Mouse (Mus musculus) hindbrain, postnatal 0 days (tissue): Measurements from ENCODE around the gene Kcnk15. TPM values are rescaled to one million over a fixed set of nuclear protein-coding genes. Genes with fewer than 3 reads are reported as not detected.

Experiments
- ATAC-seq: fragments of 200-750 bp; cut with Nextera tagmentation; 2 replicates; pipeline ENCODE4 v1.8.0; 2017; ENCODE audit warnings: mild to moderate bottlenecking, moderate TSS enrichment, moderate library complexity
- DNase-seq: peaks from one replicate; pipeline ENCODE4 v3.0.0-alpha.2; 2015; ENCODE audit warnings: low spot score
- H3K27ac ChIP-seq: fragments of 300-500 bp; sonication (generic); 2 replicates; pipeline ENCODE4 v1.5.1; 2014; ENCODE audit warnings: mild to moderate bottlenecking
- H3K27me3 ChIP-seq: fragments of 300-500 bp; sonication (generic); 2 replicates; pipeline ENCODE4 v1.6.1; 2014; ENCODE audit warnings: low read length, mixed read lengths; ENCODE audit not compliant: insufficient read depth
- H3K36me3 ChIP-seq: fragments of 300-500 bp; sonication (generic); 2 replicates; pipeline ENCODE4 v1.6.1; 2014; ENCODE audit warnings: low read length, mixed read lengths; ENCODE audit not compliant: insufficient read depth
- H3K4me1 ChIP-seq: fragments of 300-500 bp; sonication (generic); 2 replicates; pipeline ENCODE4 v1.6.1; 2014; ENCODE audit warnings: antibody characterized with exemption, low read length, mixed read lengths; ENCODE audit not compliant: insufficient read depth
- H3K4me2 ChIP-seq: fragments of 300-500 bp; sonication (generic); 2 replicates; pipeline ENCODE4 v1.6.1; 2014; ENCODE audit warnings: low read depth, mild to moderate bottlenecking, low read length, moderate library complexity, mixed read lengths
- H3K4me3 ChIP-seq: fragments of 300-500 bp; sonication (generic); 2 replicates; pipeline ENCODE4 v1.5.1; 2014; ENCODE audit warnings: low read length
- H3K9ac ChIP-seq: fragments of 300-500 bp; sonication (generic); replicated peaks from 2 replicates; pipeline ENCODE4 v1.6.1; 2014; ENCODE audit warnings: mild to moderate bottlenecking, low read length, moderate library complexity, mixed read lengths
- H3K9me3 ChIP-seq: fragments of 300-500 bp; sonication (generic); 2 replicates; pipeline ENCODE4 v1.6.1; 2016; ENCODE audit warnings: low read length, mixed read lengths
- CTCF ChIP-seq: IDR thresholded peaks from 2 replicates; pipeline ENCODE4 v1.5.1; 2016; ENCODE audit warnings: antibody characterized with exemption, control low read depth, low read depth
- WGBS: fragments of 180-500 bp; shearing (Covaris S2); extraction: QIAGEN DNeasy Blood & Tissue Kit; methylation state at CpG from one replicate; pipeline ENCODE4 v1.1.7; 2014; 5-methylcytosine and 5-hydroxymethylcytosine counted together
- polyA plus RNA-seq: library from polyadenylated mRNA; unstranded; fragments of >200 nt; fragmentation: Nextera tagmentation; extraction: Ambion mirVana; gene quantifications from 2 replicates; pipeline ENCODE4 v1.2.1, GENCODE M21; 2015
- total RNA-seq: library from RNA; depleted of rRNA; stranded (reverse); fragments of >200 nt; gene quantifications from 2 replicates; pipeline ENCODE4 v1.2.3, GENCODE M21; 2014; rRNA removed

Kcnk15 gene
- total and polyA plus RNA-seq, 2 experiments from 2014 or later = 0.40 to 0.58 TPM

DNA sequence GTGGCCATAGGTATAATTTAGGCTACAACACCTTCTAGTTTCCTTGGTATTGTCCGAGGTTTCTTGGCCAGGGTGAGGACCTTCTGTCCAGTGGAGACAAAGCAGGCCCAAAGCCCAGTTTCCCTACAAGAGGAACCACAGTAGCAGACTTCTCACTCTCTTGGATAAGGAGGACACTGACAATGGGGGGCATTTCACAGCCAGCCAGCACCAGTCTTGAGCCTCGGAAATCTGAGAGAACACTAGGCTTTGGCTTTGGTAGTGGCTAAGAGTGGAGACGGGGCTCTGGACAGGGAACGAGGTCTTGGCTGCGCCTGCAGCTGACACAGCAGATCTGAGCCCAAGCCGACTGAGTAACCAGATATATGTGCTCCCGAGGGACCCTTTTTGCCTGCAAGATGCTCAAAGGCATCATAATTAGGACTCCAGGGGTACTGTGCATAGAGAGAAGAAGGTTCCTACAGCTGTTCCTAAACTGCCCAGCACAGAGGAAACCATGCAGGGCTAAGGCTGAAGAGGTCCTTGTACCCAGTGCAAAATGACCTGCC, 44.6 kb downstream of the Kcnk15 start:
- Histone ChIP-seq H3K4me2 (no peak overlapping the region), H3K27me3 (no peaks in the 10 kb centered on the region), H3K36me3 (no peaks in the 10 kb centered on the region), H3K4me1 (peaks cover 5% of the 10 kb centered on the region; the same call in 1 of the 2 replicates), H3K9me3 (no peaks in the 10 kb centered on the region), H3K27ac (no peak overlapping the region), H3K4me3 (no peak overlapping the region), H3K9ac (no peak overlapping the region)
- no peak for TF ChIP-seq CTCF
- WGBS = 62% methylated on average over 7 of the region's 7 CpGs
- ATAC-seq (no peak), DNase-seq (no peak)

DNA sequence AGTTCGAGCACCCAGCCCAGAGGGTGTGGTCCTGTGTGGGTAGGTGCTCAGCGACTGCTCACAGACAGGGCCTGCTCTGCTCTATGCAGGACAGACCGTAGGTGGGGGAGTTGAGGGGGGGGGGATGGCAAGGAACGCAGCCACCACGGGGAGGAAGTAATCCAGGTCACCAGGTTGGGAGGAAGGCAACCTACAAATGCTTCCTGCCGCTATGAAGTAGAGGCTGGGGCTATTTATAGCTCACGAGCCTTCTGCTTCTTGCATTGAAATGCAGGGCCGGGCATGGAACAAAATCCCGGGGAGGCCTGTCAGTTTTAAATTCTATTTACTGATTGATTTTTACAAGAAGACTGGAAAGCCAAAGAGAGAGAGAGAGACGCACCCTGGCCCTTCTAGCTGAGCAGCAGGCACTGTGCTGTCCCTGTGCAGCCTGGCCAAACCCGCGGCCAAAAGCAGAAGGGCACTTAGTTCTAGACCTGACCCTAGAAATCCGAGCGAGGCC, 46.5 kb downstream of the Kcnk15 start:
- no peaks in the 10 kb centered on the region for H3K36me3 ChIP-seq
- no peaks in the 10 kb centered on the region for H3K27me3 ChIP-seq
- H3K4me2 ChIP-seq = no peak overlapping the region
- no peak for TF ChIP-seq CTCF
- peaks cover 5% of the 10 kb centered on the region; the same call in 1 of the 2 replicates for H3K4me1 ChIP-seq
- no peak overlapping the region for H3K4me3 ChIP-seq
- peak overlapping the region; percentile 16 for H3K27ac ChIP-seq
- H3K9ac ChIP-seq = no peak overlapping the region
- 46% methylated on average over 14 of the region's 14 CpGs for WGBS
- ATAC-seq = peak; percentile 31; the same call in 1 of the 2 replicates
- peak; percentile 54 for DNase-seq
- H3K9me3 ChIP-seq = no peaks in the 10 kb centered on the region

DNA sequence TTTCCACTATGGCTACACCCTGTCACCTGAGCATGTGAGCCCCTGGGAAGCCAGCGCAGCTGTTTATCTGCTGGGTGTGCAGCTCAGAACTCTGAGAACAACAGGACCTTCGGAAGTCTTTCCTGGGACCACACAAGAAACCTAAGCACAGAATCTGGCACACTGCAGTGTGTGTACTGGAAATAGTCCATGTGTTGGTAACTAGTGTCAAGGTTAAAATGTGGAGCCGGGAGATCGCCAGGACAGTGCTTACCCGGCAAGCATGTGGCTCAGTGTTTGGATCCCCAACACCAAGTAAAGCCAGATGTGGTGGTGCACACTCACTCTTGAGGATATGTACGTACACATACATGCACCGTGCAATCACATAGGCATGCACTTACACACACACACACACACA, 47.6 kb downstream of the Kcnk15 start:
- H3K27ac ChIP-seq = no peak overlapping the region
- no peaks in the 10 kb centered on the region for H3K27me3 ChIP-seq
- TF ChIP-seq CTCF = no peak
- DNase-seq (no peak), ATAC-seq (no peak)
- H3K9ac ChIP-seq = no peak overlapping the region
- H3K9me3 ChIP-seq = no peaks in the 10 kb centered on the region
- H3K4me2 ChIP-seq = no peak overlapping the region
- 85% methylated on average over 7 of the region's 7 CpGs for WGBS
- no peaks in the 10 kb centered on the region for H3K36me3 ChIP-seq
- no peak overlapping the region for H3K4me3 ChIP-seq
- peaks cover 5% of the 10 kb centered on the region; the same call in 1 of the 2 replicates for H3K4me1 ChIP-seq

DNA sequence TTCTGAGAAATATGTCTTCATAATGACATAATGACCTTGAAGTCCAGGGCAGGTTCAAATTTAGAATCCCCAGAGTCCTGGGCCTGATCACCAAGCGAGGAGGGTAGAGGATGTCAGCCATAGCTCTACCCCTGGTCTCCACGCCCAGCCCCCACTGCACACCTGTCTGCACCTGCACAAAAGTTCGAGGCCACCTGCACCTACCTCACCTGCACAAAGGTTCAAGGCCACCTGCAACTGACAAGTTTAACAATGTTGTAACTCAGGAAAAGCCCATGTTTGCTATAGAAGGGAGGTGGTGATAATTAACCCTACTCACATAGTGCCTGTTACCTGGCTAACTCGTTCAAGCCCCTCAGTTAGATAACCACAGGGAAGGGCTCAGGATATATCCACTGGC, 49.0 kb downstream of the Kcnk15 start:
- WGBS = 85% methylated on average over 4 of the region's 4 CpGs
- no peak for DNase-seq
- H3K27ac ChIP-seq = no peak overlapping the region
- H3K36me3 ChIP-seq = no peaks in the 10 kb centered on the region
- ATAC-seq = no peak
- H3K9me3 ChIP-seq = no peaks in the 10 kb centered on the region
- H3K4me1 ChIP-seq = peaks cover 5% of the 10 kb centered on the region; the same call in 1 of the 2 replicates
- H3K4me2 ChIP-seq = no peak overlapping the region
- TF ChIP-seq CTCF = no peak
- no peak overlapping the region for H3K4me3 ChIP-seq
- H3K9ac ChIP-seq = no peak overlapping the region
- no peaks in the 10 kb centered on the region for H3K27me3 ChIP-seq

DNA sequence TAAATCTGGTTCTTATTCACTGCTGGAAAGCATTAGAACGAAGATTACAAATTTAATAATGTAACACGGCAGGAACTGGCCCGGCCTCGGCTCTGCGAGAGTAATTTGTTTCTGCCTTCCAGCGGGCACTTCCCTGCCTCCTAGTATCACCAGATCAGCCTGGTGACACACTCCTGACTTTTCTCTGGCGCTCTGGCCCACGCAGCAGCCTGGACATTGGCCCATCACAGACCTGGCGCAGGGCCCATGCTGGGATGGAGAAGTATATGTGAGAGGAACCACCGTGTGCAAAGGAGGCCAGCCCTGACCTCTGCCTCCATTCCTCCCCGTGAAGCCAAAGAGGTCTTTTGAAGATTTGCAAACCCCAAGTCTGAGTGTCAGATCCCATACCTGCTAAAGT, 50.0 kb downstream of the Kcnk15 start:
- H3K36me3 ChIP-seq = no peaks in the 10 kb centered on the region
- TF ChIP-seq CTCF = no peak
- H3K27me3 ChIP-seq = no peaks in the 10 kb centered on the region
- H3K4me2 ChIP-seq = no peak overlapping the region
- H3K4me3 ChIP-seq = no peak overlapping the region
- ATAC-seq (no peak), DNase-seq (no peak)
- H3K4me1 ChIP-seq = peaks cover 5% of the 10 kb centered on the region; the same call in 1 of the 2 replicates
- H3K9ac ChIP-seq = no peak overlapping the region
- H3K9me3 ChIP-seq = no peaks in the 10 kb centered on the region
- H3K27ac ChIP-seq = peak overlapping the region; percentile 20; the same call in 1 of the 2 replicates
- WGBS = 46% methylated on average over 11 of the region's 11 CpGs

DNA sequence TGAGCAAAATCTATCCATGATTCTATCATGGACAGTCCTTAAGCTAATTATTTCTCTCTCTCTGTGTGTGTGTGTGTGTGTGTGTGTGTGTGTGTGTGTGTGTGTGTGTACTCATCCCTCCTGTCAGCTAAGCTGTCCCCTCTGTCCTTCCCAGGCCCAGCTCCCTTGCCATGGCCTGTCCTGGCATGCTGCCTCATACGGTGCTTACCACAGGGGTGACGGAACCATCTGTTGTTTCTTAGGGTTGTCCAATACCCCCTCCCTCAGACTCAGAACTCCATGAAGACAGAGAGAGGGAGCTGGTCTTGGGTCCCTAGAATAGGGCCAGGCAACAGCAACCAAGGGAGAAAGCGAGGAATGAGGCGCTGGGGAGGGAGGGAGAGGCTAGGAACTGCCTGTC, 50.9 kb downstream of the Kcnk15 start:
- ATAC-seq = no peak
- no peak for TF ChIP-seq CTCF

DNA sequence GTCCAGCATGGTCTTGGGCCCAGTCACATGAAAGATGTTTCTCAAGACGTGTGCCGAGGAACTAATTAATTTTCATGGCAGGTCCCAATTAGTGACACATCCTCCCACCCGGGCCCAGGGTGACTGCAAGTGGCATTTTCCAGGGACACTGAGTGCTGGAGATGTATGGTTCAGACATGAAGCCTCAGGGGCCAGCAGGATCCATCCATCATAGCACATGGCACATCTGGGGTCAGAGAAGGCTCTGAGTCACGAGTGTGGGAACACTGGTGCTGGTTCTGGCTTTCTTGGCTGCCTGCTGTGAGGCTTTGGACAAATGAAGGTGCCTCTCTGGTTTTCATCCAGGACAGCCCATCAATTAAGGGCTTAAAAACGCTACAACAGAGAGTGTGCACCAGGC, 53.7 kb downstream of the Kcnk15 start:
- Histone ChIP-seq H3K9ac (no peak overlapping the region), H3K4me3 (no peak overlapping the region), H3K27me3 (no peaks in the 10 kb centered on the region), H3K36me3 (no peaks in the 10 kb centered on the region), H3K27ac (no peak overlapping the region), H3K4me1 (no peaks in the 10 kb centered on the region), H3K9me3 (no peaks in the 10 kb centered on the region), H3K4me2 (no peak overlapping the region)
- 59% methylated on average over 5 of the region's 5 CpGs for WGBS
- no peak for DNase-seq
- no peak for TF ChIP-seq CTCF
- no peak for ATAC-seq

More for the DNA sequence above, 50.9 kb downstream of the Kcnk15 start:
- Histone ChIP-seq H3K36me3 (no peaks in the 10 kb centered on the region), H3K9ac (no peak overlapping the region), H3K4me1 (peaks cover 5% of the 10 kb centered on the region; the same call in 1 of the 2 replicates), H3K4me3 (no peak overlapping the region), H3K9me3 (no peaks in the 10 kb centered on the region), H3K27me3 (no peaks in the 10 kb centered on the region), H3K4me2 (no peak overlapping the region), H3K27ac (no peak overlapping the region)
- 65% methylated on average over 4 of the region's 4 CpGs for WGBS
- DNase-seq = no peak

Other genes with a start within 250 kb of the Kcnk15 start
- gene Serinc3, start 208.5 kb upstream of the Kcnk15 start, total RNA-seq = 82.6 and 97.4 TPM in 2 replicates
- 35.9 and 36.5 TPM in 2 replicates for gene Serinc3, start 208.5 kb upstream of the Kcnk15 start, polyA plus RNA-seq
- 70.8 and 95.2 TPM in 2 replicates for gene Pkig, start 195.3 kb upstream of the Kcnk15 start, total RNA-seq
- 136 and 141 TPM in 2 replicates for gene Pkig, start 195.3 kb upstream of the Kcnk15 start, polyA plus RNA-seq
- 2.2 and 3.4 TPM in 2 replicates for gene Ada, start 103.4 kb upstream of the Kcnk15 start, total RNA-seq
- gene Ada, start 103.4 kb upstream of the Kcnk15 start, polyA plus RNA-seq = 3.2 and 3.4 TPM in 2 replicates
- gene Ccn5, start 32.8 kb upstream of the Kcnk15 start, total RNA-seq = 0.58 TPM in 1 of 2 replicates, not detected in the other
- gene Ccn5, start 32.8 kb upstream of the Kcnk15 start, polyA plus RNA-seq = 0.20 and 0.33 TPM in 2 replicates
- gene Rims4, start 65.0 kb downstream of the Kcnk15 start, total RNA-seq = 76.7 and 81.0 TPM in 2 replicates
- 16.7 and 19.6 TPM in 2 replicates for gene Rims4, start 65.0 kb downstream of the Kcnk15 start, polyA plus RNA-seq
- gene Ywhab, start 141.3 kb downstream of the Kcnk15 start, total RNA-seq = 131 and 134 TPM in 2 replicates
- 583 and 590 TPM in 2 replicates for gene Ywhab, start 141.3 kb downstream of the Kcnk15 start, polyA plus RNA-seq
- gene Pabpc1l, start 171.8 kb downstream of the Kcnk15 start, total RNA-seq = 1.3 TPM in 1 of 2 replicates, not detected in the other
- gene Pabpc1l, start 171.8 kb downstream of the Kcnk15 start, polyA plus RNA-seq = 2.0 and 2.2 TPM in 2 replicates
- gene Stk4, start 216.7 kb downstream of the Kcnk15 start, total RNA-seq = 19.7 and 23.9 TPM in 2 replicates
- 13.1 and 13.2 TPM in 2 replicates for gene Stk4, start 216.7 kb downstream of the Kcnk15 start, polyA plus RNA-seq
- 38.9 and 45.8 TPM in 2 replicates for gene Tomm34, start 217.5 kb downstream of the Kcnk15 start, total RNA-seq
- gene Tomm34, start 217.5 kb downstream of the Kcnk15 start, polyA plus RNA-seq = 45.8 and 46.5 TPM in 2 replicates